Mouse (Mus musculus): Measurements from ENCODE around the gene Rpl9-ps1.

Gene Rpl9-ps1

DNA sequence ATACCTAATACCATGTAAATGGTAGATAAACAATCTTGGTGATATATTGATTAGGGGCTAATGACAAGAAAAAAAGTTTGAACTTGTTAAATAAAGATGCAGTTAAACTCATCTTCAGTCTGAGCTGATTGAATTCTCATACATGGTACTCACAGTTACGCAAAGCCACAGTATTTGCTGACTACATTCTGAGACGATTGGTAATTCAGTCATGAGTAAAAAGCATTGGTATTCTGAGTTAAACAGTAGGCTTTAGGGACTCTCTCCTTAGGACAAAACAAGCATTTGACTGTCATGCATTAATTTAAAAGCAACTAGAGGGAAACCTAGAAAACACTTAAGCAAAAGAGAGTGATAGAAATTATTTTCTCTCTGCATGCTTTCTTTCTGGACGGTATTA, 21.8 kb downstream of the Rpl9-ps1 start:
- no peak for DNase-seq (ENCODE audit: low spot score in 2 of 2)

DNA sequence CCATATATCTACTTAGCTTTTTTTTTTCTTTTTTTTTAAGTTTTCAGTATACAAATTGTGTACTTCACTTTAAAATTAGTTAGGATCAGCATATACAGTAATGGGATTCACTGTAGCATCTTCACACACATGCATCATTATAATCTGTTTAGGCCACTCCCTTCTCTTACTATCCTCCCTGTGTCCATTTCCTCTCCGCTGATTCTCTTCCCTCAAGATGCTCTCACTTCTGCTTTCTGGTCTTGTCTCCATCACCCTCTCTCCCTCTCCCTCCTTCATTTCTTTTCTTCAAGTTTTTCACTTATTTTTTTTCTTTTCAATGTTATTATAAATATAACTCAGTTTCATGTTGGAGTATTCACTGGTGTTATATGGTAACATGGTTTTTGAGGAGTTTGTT, 26.4 kb downstream of the Rpl9-ps1 start:
- no peak for DNase-seq (ENCODE audit: low spot score in 2 of 2)

DNA sequence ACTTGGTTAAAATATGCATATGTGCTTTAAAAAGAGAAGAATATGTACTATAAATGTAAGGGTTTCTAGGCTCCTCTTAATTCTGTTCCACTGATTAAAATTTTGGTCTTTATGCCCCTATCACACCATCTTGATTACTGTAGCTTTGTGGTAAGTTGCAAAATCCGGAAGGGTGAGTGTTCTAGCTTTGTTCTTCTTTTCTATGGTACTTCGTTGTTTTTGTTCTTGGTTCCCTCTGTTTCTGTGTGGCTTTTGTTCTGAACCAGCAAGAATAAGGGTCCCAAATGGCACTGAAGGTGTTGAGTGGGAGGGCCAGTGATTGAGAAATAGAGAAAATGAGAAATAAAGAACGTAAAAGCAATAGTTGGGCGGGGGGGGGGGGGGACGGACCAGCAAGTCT, 27.2 kb downstream of the Rpl9-ps1 start:
- no peak for DNase-seq (ENCODE audit: low spot score in 2 of 2)

DNA sequence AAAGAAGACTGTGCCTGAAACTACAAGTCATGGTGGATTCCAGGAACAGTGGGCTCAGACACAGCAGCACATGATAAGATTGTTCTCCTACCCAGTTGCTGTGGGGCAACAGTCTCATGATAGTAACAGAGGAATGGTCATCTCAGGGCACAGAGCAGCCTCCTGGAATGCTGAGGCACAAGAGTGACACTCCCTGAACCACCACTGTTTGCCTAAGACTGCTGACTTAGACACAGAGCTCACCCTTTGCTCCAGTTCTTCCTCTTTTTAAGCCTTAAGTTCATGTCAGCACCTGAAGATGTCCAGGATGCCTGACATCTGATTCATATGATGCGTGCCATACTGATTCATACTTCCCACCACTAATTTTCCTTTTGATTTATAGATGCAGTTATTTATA, 28.8 kb downstream of the Rpl9-ps1 start:
- DNase-seq (ENCODE audit: low spot score in 2 of 2) = no peak

DNA sequence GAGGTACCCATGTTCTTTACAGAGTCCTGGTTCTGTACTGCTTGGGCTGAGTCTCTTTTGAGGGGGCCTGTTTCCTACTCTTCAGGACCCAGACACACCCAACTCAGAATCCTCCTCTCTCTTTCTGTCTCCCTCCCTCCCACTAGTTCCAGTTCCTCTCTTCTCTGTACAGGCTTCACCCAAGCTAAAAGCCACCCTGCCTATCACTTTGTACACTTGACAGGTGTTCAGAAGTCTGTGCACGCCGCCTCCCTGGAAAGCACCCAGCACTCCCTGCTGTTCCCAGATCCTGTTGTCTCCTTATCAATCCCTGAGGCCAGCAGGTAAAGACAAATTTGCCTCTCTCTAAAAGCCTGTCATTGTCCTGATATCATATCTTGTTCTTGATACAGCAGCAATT, 34.5 kb downstream of the Rpl9-ps1 start:
- no peak for DNase-seq (ENCODE audit: low spot score in 2 of 2)

DNA sequence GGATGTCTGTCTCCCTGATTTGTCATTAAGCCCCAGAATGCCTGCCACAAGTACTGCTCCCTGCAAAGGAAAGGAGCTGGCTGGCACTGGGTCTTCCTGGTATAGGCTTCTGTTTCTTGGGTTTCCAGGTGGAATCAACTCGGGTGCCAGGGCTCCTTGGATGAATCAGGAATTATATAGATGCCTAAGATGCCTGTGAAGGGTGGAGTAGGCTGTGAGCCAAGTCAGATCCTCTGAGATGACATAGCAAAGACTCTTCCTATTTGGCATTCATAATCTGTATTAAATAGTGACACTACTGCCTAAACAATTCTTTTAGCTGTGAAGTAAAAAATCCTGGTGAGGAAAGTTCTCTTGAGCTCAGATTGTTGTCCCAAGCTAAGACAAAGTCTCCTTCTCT, 39.0 kb downstream of the Rpl9-ps1 start:
- no peak for DNase-seq (ENCODE audit: low spot score in 2 of 2)

DNA sequence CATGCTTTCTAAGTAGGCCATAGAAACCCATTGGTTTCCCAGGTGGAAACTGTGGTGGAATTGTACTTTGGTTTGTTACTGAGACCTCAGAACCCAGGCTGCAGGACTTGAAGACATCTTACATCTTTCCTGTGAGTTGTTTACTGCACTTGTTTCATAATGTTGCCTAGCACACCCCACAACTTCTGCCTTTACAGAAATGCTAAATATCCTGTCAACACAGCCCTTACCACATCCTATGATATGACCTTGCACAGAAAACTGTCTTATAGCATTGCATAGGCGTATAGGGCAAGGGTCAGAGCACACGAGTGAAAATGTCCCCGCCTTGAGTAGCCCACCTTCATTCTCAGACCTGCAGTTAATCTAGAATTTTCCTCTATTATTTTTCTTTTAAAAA, 39.9 kb downstream of the Rpl9-ps1 start:
- no peak for DNase-seq (ENCODE audit: low spot score in 2 of 2)

DNA sequence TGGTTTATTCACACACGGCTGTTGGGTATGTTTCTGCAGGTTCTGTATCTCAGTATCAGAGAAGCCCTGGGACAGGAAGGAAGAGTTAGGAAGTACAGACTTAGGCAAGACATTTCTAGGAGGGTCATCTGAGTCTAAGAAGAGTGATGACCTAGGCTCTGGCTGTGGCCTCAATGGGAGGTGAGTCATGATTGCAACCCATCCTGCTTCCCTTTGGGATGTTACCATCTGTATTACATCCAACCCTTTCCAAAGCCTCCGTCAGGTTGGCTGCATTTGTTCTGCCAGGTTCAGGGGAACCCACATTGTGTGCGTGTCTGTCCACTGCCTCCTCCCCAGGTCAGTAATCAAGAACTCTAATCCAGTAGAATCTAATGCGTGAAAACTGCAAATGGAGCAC, 40.7 kb downstream of the Rpl9-ps1 start:
- DNase-seq (ENCODE audit: low spot score in 2 of 2) = no peak

DNA sequence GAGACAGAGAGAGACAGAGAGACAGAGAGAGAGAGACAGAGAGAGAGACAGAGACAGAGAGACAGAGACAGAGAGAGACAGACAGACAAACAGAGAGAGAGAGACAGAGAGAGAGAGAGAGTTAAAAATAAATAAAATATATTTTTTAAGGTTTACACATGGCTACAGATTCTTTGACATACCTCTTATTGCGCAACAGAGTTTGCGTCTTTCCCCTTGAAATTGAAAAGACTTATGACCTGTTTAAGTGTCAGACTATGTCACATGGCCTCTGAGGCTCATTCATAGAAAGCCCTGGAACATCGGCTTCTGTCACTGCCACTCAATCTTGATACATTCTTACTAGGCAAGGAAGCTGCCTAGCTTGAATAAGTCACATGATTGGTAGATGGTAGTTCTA, 42.0 kb downstream of the Rpl9-ps1 start:
- no peak for DNase-seq (ENCODE audit: low spot score in 2 of 2)

DNA sequence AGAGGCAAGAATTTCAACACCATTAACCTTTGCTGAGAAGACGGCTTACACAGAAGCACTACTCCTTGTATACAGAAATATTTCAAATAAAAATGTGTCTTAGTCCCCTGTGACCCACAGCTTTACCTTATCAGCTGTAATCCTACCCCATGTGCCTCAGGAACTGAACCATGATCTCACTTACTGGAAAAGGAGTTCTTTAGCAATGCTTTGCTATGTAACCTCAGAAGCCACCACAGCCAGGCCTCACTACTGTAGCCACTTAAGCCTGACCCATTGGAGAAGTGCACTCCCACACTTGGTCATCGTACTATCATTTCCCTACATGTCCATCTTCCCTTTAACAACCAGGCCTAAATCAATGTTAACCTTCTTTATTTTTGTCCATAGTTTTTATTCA, 44.8 kb downstream of the Rpl9-ps1 start:
- no peak for DNase-seq (ENCODE audit: low spot score in 2 of 2)

DNA sequence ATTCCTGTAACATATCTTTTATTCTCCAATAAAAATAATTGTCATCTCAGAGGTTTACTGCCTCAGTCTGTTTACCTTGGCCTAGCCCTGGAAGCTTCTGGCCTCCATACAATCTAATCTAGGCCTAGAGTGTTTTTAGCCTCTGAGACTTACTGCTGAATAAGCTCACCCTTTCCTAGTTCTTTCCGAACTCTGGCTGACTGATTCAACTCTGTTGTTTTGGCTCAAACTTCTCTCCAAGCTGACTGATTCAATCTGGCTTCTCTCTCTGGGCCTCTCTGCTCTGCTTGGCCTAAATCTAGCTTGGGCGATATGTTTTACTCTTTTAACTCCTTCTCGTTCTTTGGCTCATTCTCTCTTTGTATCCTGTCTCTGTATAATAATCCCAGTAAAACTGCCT, 46.4 kb downstream of the Rpl9-ps1 start:
- DNase-seq (ENCODE audit: low spot score in 2 of 2) = no peak

DNA sequence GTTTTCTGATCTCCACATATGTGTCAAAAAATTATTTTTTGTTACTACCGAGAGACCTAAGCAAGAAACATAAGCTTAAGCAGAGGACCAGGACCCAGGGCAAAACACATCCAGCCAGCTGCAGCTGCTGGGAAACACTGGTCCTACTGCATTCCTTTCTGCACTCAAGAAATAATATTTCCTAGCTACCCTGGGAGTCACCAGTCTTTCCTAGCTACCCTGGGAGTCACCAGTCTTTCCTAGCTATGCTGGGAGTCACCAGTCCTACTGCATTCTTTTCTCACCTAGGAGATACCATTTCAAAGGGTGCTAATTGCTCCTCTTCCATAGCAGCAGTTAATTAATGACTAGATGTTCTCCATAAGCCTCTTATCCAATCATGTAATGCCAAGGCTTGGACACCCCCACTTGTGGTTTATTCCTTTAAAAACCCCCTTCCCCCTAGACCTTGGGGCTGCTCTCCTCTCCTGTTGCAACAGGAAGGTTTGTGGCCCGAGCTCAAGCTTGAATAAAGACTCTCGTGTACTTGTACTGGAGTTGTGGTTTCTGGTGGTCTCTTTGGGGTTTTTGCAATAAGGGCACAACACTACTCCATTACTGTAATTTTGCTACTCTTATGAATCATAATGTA, 47.1 kb downstream of the Rpl9-ps1 start:
- no peak for DNase-seq (ENCODE audit: low spot score in 2 of 2)

DNA sequence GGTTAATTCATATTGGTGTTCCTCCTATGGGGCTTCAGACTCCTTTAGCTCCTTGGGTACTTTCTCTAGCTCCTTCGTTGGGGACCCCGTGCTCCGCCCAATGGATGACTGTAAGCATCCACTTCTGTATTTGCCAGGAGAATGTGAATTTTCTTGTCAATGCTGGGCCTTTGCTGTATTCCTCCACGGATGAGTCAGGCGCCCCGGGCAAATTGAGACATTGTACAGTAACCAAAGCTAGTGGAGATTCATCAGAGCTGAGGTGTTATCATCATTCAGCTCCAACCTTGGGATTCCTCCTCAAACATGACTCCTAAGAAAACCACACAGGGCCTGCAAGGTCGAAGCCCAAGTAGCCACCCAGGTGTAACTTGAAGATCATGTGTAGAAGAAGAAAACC, 47.6 kb downstream of the Rpl9-ps1 start:
- no peak for DNase-seq (ENCODE audit: low spot score in 2 of 2)

DNA sequence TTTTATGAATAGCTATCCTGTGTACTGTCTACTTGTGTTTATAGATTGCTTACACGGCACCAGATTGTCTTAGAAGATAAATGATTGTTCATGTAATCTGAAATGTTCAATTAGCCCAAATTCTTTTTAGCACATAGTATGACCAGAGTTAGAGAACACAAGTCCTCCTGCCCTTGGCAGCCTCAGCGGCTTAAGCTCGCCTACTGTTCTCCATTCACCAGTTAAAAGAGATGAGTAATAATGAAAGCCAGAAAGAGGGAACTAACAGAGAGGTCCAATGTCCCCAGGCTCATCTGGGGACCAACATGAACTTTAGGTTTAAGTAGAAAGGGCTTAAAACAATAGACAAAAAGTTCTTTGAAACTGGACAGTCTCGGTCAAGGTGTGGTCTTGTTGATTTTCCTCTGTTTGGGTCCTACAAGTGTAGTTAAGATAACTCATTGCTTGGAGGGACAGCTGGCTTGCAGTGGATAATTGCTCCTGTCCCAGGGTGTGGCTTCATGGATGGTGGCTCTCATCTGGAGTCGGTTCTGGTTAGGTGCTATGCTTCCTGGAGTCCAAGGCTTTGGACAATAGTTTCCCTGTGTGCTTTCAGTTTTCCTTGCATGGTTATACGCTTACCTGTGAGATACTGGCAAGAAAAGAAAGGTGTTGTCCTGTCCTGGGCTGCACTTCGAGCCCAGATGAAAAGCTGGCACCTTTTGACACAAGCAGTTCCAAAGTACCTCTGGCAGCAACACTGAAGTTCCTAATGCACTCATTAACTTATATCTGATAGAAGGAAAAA, 49.6 kb downstream of the Rpl9-ps1 start:
- no peak for DNase-seq (ENCODE audit: low spot score in 2 of 2)

Data from urinary bladder, postnatal 36 days (tissue).